Mouse (Mus musculus) limb, embryonic 14.5 days (tissue): ENCODE results near the gene Mxd4. TPM values are rescaled to one million over a fixed set of nuclear protein-coding genes. Genes with fewer than 3 reads are reported as not detected.

ENCODE experiments used
- ATAC-seq: fragments of 200-750 bp; cut with Nextera tagmentation; 2 replicates; pipeline ENCODE4 v1.8.0; 2017; ENCODE audit warnings: low read depth, moderate number of reproducible peaks, moderate TSS enrichment; ENCODE audit not compliant: low FRiP score
- DNase-seq: peaks from one replicate; pipeline ENCODE4 v3.0.0-alpha.2; 2015; ENCODE audit warnings: low spot score
- H3K27ac ChIP-seq: fragments of 300-500 bp; sonication (generic); replicated peaks from 2 replicates; pipeline ENCODE4 v1.5.1; 2014; ENCODE audit warnings: low read depth, mild to moderate bottlenecking, low read length, moderate library complexity, mixed read lengths
- H3K27me3 ChIP-seq: fragments of 300-500 bp; sonication (generic); 2 replicates; pipeline ENCODE4 v1.6.1; 2014; ENCODE audit warnings: low read length, mixed read lengths; ENCODE audit not compliant: control insufficient read depth, insufficient read depth
- H3K36me3 ChIP-seq: fragments of 300-500 bp; sonication (generic); 2 replicates; pipeline ENCODE4 v1.6.1; 2014; ENCODE audit warnings: mild to moderate bottlenecking, low read length, moderate library complexity, mixed read lengths; ENCODE audit not compliant: control insufficient read depth, insufficient read depth
- H3K4me1 ChIP-seq: fragments of 300-500 bp; sonication (generic); 2 replicates; pipeline ENCODE4 v1.6.1; 2014; ENCODE audit warnings: antibody characterized with exemption, low read length, mixed read lengths; ENCODE audit not compliant: control insufficient read depth, insufficient read depth
- H3K4me2 ChIP-seq: fragments of 300-500 bp; sonication (generic); replicated peaks from 2 replicates; pipeline ENCODE4 v1.6.1; 2014; ENCODE audit warnings: low read depth, mild to moderate bottlenecking, low read length, moderate library complexity; ENCODE audit not compliant: severe bottlenecking
- H3K4me3 ChIP-seq: fragments of 300-500 bp; sonication (generic); replicated peaks from 2 replicates; pipeline ENCODE4 v1.5.1; 2014; ENCODE audit warnings: low read length
- H3K9ac ChIP-seq: fragments of 300-500 bp; sonication (generic); 2 replicates; pipeline ENCODE4 v1.6.1; 2014; ENCODE audit warnings: mild to moderate bottlenecking, low read depth, low read length, moderate library complexity; ENCODE audit not compliant: severe bottlenecking
- H3K9me3 ChIP-seq: fragments of 300-500 bp; sonication (generic); 2 replicates; pipeline ENCODE4 v1.6.1; 2016; ENCODE audit warnings: low read length; ENCODE audit not compliant: control insufficient read depth
- POLR2A ChIP-seq: fragments of 200-500 bp; IDR thresholded peaks from 2 replicates; pipeline ENCODE4 v1.8.0; 2012; ENCODE audit warnings: inconsistent platforms, mild to moderate bottlenecking, moderate library complexity, borderline replicate concordance; ENCODE audit not compliant: insufficient read depth, insufficient read length; ENCODE audit errors: extremely low read depth
- WGBS: fragments of 180-500 bp; shearing (Covaris S2); extraction: QIAGEN DNeasy Blood & Tissue Kit; methylation state at CpG from one replicate; pipeline ENCODE4 v1.1.7; 2014; 5-methylcytosine and 5-hydroxymethylcytosine counted together
- polyA plus RNA-seq, 2 experiments: library from polyadenylated mRNA; depleted of rRNA in 1 of 2; stranded (reverse) in 1 of 2; unstranded in 1 of 2; fragments of >200 nt; fragmentation: Nextera tagmentation in 1 of 2; extraction: Ambion mirVana in 1 of 2; gene quantifications; 2 replicates each; pipeline versions ENCODE4 v1.2.1 to v1.2.3; 2012 to 2014

Gene Mxd4
- polyA plus RNA-seq, 2 experiments = 52.2 to 89.7 TPM

DNA sequence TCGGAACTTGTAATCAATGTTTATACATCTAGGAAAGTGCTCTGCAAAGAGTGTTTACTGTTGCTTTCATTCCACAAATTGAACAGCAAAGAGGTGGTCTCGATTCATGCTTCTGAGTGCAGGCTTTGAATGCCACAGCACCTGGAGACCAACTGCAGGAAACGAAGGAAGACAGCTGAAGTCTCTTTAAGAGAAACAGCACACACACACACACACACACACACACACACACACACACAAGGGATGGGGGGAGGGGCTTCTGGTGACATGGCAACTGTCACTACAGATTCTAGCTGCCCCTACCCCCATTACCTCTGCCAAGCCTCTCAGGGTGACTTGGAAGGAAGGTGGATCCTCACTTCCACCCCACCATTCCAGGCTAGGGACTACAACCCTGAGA lies 20.0 kb upstream of the Mxd4 start:
- Histone ChIP-seq H3K27ac (no peak overlapping the region), H3K4me3 (no peak overlapping the region), H3K27me3 (no peaks in the 10 kb centered on the region), H3K36me3 (no peaks in the 10 kb centered on the region), H3K4me1 (no peaks in the 10 kb centered on the region), H3K9ac (no peak overlapping the region), H3K4me2 (no peak overlapping the region), H3K9me3 (no peaks in the 10 kb centered on the region)
- no peak for TF ChIP-seq POLR2A
- 37% methylated on average over 3 of the region's 3 CpGs for whole genome bisulfite sequencing
- DNase-seq (no peak), ATAC-seq (no peak)

DNA sequence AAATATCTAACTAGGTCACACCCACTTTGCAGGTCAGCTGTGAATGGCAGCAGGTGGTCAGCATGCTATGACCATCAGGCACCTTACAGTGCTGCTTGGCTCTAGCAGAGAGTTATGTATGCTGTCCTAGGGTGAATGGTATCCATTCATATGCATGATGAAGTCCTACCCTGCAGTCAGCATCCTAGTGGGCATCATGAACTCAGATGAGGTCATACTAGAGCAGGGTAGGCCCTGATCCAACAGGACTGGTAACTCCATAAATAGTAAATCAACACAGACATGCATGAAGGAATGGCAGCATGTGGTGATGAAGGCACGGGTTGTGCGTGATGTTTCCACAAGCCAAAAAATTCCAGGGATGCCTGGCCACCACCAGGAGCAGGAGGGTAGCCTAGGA lies 18.3 kb upstream of the Mxd4 start:
- ATAC-seq (no peak), DNase-seq (no peak)
- no peak overlapping the region for H3K27ac ChIP-seq
- H3K4me2 ChIP-seq = no peak overlapping the region
- H3K27me3 ChIP-seq = no peaks in the 10 kb centered on the region
- no peaks in the 10 kb centered on the region for H3K4me1 ChIP-seq
- H3K9ac ChIP-seq = no peak overlapping the region
- no peak overlapping the region for H3K4me3 ChIP-seq
- WGBS = 64% methylated on average over 2 of the region's 2 CpGs
- no peaks in the 10 kb centered on the region for H3K36me3 ChIP-seq
- TF ChIP-seq POLR2A = no peak
- H3K9me3 ChIP-seq = no peaks in the 10 kb centered on the region

DNA sequence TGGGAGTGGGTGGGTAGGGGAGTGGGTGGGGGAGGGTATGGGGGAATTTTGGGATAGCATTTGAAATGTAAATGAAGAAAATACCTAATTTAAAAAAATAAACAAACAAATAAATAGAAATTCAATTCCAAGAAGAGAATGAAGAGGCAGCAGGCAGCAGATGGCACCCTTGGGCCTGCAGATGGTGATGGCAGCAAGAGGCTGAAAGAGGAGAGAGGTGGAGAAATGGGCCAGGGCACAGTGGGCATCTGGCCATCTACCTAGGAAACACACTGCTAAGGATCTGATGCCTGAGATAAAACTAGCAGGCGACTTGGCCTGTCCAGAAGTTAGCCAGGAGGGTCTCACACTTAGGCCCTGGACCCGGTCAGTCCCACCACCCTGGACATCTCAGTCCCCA lies 17.4 kb upstream of the Mxd4 start:
- H3K4me1 ChIP-seq = no peaks in the 10 kb centered on the region
- H3K4me2 ChIP-seq = no peak overlapping the region
- no peaks in the 10 kb centered on the region for H3K36me3 ChIP-seq
- no peak for TF ChIP-seq POLR2A
- DNase-seq = no peak
- no peaks in the 10 kb centered on the region for H3K9me3 ChIP-seq
- ATAC-seq = no peak
- H3K9ac ChIP-seq = no peak overlapping the region
- no peaks in the 10 kb centered on the region for H3K27me3 ChIP-seq
- no peak overlapping the region for H3K4me3 ChIP-seq
- H3K27ac ChIP-seq = no peak overlapping the region
- 77% methylated on average over 2 of the region's 2 CpGs for WGBS

GRCm38 (mm10) chr5:34202006-34202405 lies 14.5 kb upstream of the Mxd4 start:
- TF ChIP-seq POLR2A = no peak
- H3K27me3 ChIP-seq = no peaks in the 10 kb centered on the region
- ATAC-seq = no peak
- H3K4me1 ChIP-seq = no peaks in the 10 kb centered on the region
- 88% methylated on average over 4 of the region's 4 CpGs for WGBS
- H3K36me3 ChIP-seq = no peaks in the 10 kb centered on the region
- H3K4me3 ChIP-seq = no peak overlapping the region
- H3K27ac ChIP-seq = no peak overlapping the region
- H3K9ac ChIP-seq = no peak overlapping the region
- no peak for DNase-seq
- H3K9me3 ChIP-seq = no peaks in the 10 kb centered on the region
- no peak overlapping the region for H3K4me2 ChIP-seq

DNA sequence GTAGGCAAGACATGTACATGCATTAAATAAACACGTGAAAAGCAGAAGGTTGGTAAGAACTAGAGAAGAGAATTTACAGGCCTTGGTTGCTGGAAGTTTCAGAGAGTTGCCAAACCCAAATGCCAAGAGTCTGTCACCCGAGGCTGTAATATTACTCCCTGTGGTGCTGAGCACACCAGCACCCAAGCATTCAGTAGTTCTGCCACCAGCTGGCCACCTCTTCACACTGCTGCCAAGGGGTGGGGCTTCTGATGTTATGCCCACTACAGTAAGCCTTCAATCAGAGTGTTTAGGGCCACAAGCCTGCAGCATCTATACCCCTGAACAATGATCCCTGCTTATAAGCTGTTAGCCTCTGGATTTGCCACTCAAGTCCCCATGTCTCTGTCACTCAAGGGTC lies 13.9 kb upstream of the Mxd4 start:
- no peak for ATAC-seq
- TF ChIP-seq POLR2A = no peak
- Histone ChIP-seq H3K9ac (no peak overlapping the region), H3K27me3 (no peaks in the 10 kb centered on the region), H3K4me2 (no peak overlapping the region), H3K4me1 (no peaks in the 10 kb centered on the region), H3K9me3 (no peaks in the 10 kb centered on the region), H3K27ac (no peak overlapping the region), H3K36me3 (no peaks in the 10 kb centered on the region), H3K4me3 (no peak overlapping the region)
- WGBS = 56% methylated on average over 2 of the region's 2 CpGs
- DNase-seq = no peak

DNA sequence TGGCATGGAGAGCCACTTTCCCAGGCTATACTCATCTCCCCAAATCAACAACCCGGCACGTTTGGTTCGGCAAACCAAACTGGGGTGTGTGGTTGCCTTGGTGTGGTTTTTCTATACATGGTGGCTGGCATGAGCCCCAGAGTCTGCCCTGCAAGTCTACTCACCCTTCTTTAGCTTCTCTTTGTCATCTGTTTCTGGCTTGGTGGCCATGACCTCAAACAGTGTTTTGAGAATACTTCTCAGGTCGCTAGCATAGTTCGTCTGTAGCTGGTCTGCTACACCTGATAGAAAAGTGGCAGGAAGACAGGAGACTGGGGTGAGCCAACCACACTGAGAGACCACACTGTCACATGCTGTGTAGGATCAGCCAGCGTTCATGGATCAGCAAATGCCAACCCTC lies 11.1 kb upstream of the Mxd4 start:
- ATAC-seq = no peak
- Histone ChIP-seq H3K36me3 (no peaks in the 10 kb centered on the region), H3K4me2 (no peak overlapping the region), H3K27ac (no peak overlapping the region), H3K9ac (no peak overlapping the region), H3K27me3 (no peaks in the 10 kb centered on the region), H3K4me3 (no peak overlapping the region), H3K4me1 (no peaks in the 10 kb centered on the region), H3K9me3 (no peaks in the 10 kb centered on the region)
- 91% methylated on average over 6 of the region's 6 CpGs for WGBS
- no peak for DNase-seq
- TF ChIP-seq POLR2A = no peak
